Mouse (Mus musculus) stomach, postnatal 0 days (tissue): ENCODE measurements around the gene Hsd17b6. TPM values are rescaled to one million over a fixed set of nuclear protein-coding genes. Genes with fewer than 3 reads are reported as not detected.

ENCODE experiments used
- ATAC-seq: fragments of 200-750 bp; cut with Nextera tagmentation; 2 replicates; pipeline ENCODE4 v1.8.0; 2017; ENCODE audit not compliant: low FRiP score, low TSS enrichment
- DNase-seq: peaks from one replicate; pipeline ENCODE4 v3.0.0-alpha.2; 2016; ENCODE audit warnings: low spot score
- H3K27ac ChIP-seq: fragments of 300-500 bp; sonication (generic); replicated peaks from 2 replicates; pipeline ENCODE4 v1.5.1; 2014; ENCODE audit warnings: mild to moderate bottlenecking, control low read depth
- H3K27me3 ChIP-seq: fragments of 300-500 bp; sonication (generic); 2 replicates; pipeline ENCODE4 v1.6.1; 2014; ENCODE audit warnings: low read length; ENCODE audit not compliant: control insufficient read depth, insufficient read depth
- H3K36me3 ChIP-seq: fragments of 300-500 bp; sonication (generic); 2 replicates; pipeline ENCODE4 v1.6.1; 2014; ENCODE audit warnings: low read length, mixed read lengths; ENCODE audit not compliant: control insufficient read depth, insufficient read depth
- H3K4me1 ChIP-seq: fragments of 300-500 bp; sonication (generic); replicated peaks from 2 replicates; pipeline ENCODE4 v1.6.1; 2014; ENCODE audit warnings: antibody characterized with exemption; ENCODE audit not compliant: control insufficient read depth, insufficient read depth
- H3K4me2 ChIP-seq: fragments of 300-500 bp; sonication (generic); replicated peaks from 2 replicates; pipeline ENCODE4 v1.6.1; 2014; ENCODE audit warnings: low read depth, mild to moderate bottlenecking, control low read depth, moderate library complexity
- H3K4me3 ChIP-seq: fragments of 300-500 bp; sonication (generic); 2 replicates; pipeline ENCODE4 v1.5.1; 2014; ENCODE audit warnings: low read depth, low read length, control low read depth
- H3K9ac ChIP-seq: fragments of 300-500 bp; sonication (generic); 2 replicates; pipeline ENCODE4 v1.6.1; 2014; ENCODE audit warnings: mild to moderate bottlenecking, low read length, control low read depth, mixed read lengths
- H3K9me3 ChIP-seq: fragments of 300-500 bp; sonication (generic); 2 replicates; pipeline ENCODE4 v1.6.1; 2016; ENCODE audit warnings: low read length; ENCODE audit not compliant: control insufficient read depth
- CTCF ChIP-seq: IDR thresholded peaks from 2 replicates; pipeline ENCODE4 v1.5.1; 2016; ENCODE audit warnings: antibody characterized with exemption, low read depth, mild to moderate bottlenecking, moderate library complexity
- EP300 ChIP-seq: optimal IDR thresholded peaks from 2 replicates; pipeline ENCODE3; 2016; ENCODE audit warnings: antibody characterized with exemption
- WGBS: fragments of 180-500 bp; shearing (Covaris S2); extraction: QIAGEN DNeasy Blood & Tissue Kit; methylation state at CpG from one replicate; pipeline ENCODE4 v1.1.7; 2014; 5-methylcytosine and 5-hydroxymethylcytosine counted together
- polyA plus RNA-seq: library from polyadenylated mRNA; unstranded; fragments of >200 nt; fragmentation: Nextera tagmentation; extraction: Ambion mirVana; gene quantifications from 2 replicates; pipeline ENCODE4 v1.2.1, GENCODE M21; 2015

Hsd17b6 gene
- polyA plus RNA-seq, 1 experiment from 2014 or later, result 5.7 TPM

GRCm38 (mm10) chr10:127964004-127964403, 43.4 kb downstream of the Hsd17b6 start:
- no peak overlapping the region for H3K4me3 ChIP-seq
- DNase-seq (no peak), ATAC-seq (no peak)
- no peak for TF ChIP-seq CTCF
- no peak for TF ChIP-seq EP300
- H3K4me1 ChIP-seq, result no peaks in the 10 kb centered on the region
- H3K4me2 ChIP-seq, result no peak overlapping the region
- H3K27me3 ChIP-seq, result no peaks in the 10 kb centered on the region
- no peak overlapping the region for H3K27ac ChIP-seq
- H3K36me3 ChIP-seq, result no peaks in the 10 kb centered on the region
- no peak overlapping the region for H3K9ac ChIP-seq
- H3K9me3 ChIP-seq, result no peaks in the 10 kb centered on the region
- WGBS, result 66% methylated on average over 3 of the region's 3 CpGs

DNA sequence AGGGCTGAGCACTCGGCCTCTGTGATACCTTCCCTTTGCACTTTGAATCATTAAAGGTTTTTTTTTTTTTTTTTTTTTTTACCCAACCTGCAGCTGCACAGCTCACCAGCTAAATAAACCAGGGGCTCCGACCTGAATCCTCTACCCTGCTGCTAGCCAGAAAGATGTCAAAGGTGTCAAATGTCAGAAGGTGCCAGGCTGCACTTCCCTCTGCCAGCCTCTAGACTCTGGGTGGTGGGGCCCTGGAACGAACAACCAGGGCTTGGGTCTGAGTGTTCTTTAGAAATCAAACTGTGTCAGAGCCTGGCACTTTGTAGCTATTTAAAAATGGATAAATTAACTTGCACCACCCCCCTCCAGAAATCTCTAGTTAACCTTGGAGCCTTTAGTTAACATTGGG, 45.0 kb downstream of the Hsd17b6 start:
- no peak overlapping the region for H3K4me2 ChIP-seq
- no peak for ATAC-seq
- no peaks in the 10 kb centered on the region for H3K4me1 ChIP-seq
- no peak for DNase-seq
- H3K9me3 ChIP-seq, result no peaks in the 10 kb centered on the region
- H3K36me3 ChIP-seq, result no peaks in the 10 kb centered on the region
- H3K27ac ChIP-seq, result no peak overlapping the region
- no peak for TF ChIP-seq EP300
- TF ChIP-seq CTCF, result no peak
- no peak overlapping the region for H3K4me3 ChIP-seq
- no peaks in the 10 kb centered on the region for H3K27me3 ChIP-seq
- H3K9ac ChIP-seq, result no peak overlapping the region
- WGBS, result 67% methylated on average over 3 of the region's 3 CpGs

GRCm38 (mm10) chr10:127959161-127959679, 48.2 kb downstream of the Hsd17b6 start:
- 93% methylated on average over 7 of the region's 7 CpGs for WGBS
- TF ChIP-seq CTCF (peak; percentile 22; the same call in 1 of the 2 replicates), EP300 (no peak)

DNA sequence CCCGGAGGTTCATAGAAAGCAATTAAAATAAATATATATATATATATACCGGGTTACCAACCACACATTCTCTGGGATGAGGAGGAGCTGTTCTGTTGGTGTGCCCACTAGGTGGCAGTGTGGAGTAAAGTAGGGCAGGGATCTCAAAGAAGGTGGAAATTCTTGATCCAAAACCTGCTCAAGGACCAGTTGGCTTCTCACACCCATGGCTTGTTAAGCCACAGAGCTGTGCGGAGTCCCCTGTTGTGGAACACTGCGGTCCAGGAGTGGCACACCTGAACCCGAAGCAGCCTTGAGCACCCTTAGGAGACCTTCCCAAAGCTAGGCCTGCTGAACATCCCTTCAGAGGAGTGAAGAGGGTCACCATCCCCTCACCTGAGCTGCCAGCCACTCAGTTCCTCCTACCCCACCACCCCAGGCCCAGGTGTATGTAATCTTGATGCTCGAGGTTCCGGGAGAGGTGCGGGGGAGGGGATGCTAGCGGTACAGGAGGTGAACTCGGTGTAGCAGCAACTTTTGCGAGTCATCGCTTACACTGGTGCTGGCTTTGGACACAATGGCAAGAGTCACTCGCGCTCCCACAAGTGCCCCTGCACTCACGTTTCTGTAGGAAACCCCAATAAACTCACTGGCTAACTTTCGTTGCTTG, 51.1 kb downstream of the Hsd17b6 start:
- 44% methylated on average over 16 of the region's 16 CpGs for WGBS
- Histone ChIP-seq H3K27ac (peak overlapping the region; percentile 75), H3K4me3 (no peak overlapping the region), H3K9ac (no peak overlapping the region), H3K36me3 (no peaks in the 10 kb centered on the region), H3K27me3 (no peaks in the 10 kb centered on the region), H3K9me3 (no peaks in the 10 kb centered on the region), H3K4me2 (no peak overlapping the region), H3K4me1 (no peaks in the 10 kb centered on the region)
- TF ChIP-seq CTCF (peak; percentile 81), EP300 (no peak)
- DNase-seq (peak; percentile 87), ATAC-seq (peak; percentile 72)

More at GRCm38 (mm10) chr10:127959161-127959679, 48.2 kb downstream of the Hsd17b6 start:
- ATAC-seq (no peak), DNase-seq (no peak)
- no peak overlapping the region for H3K4me3 ChIP-seq
- H3K4me2 ChIP-seq, result no peak overlapping the region
- no peaks in the 10 kb centered on the region for H3K27me3 ChIP-seq
- H3K9me3 ChIP-seq, result no peaks in the 10 kb centered on the region
- H3K27ac ChIP-seq, result no peak overlapping the region
- H3K9ac ChIP-seq, result no peak overlapping the region
- no peaks in the 10 kb centered on the region for H3K36me3 ChIP-seq
- no peaks in the 10 kb centered on the region for H3K4me1 ChIP-seq

GRCm38 (mm10) chr10:127955034-127955433, 52.4 kb downstream of the Hsd17b6 start:
- H3K9ac ChIP-seq, result no peak overlapping the region
- 0 out of 2 replicates have a peak overlapping the region, but pooled peaks have one; percentile 40 for H3K27ac ChIP-seq
- H3K4me1 ChIP-seq, result no peaks in the 10 kb centered on the region
- DNase-seq, result peak; percentile 47
- H3K4me3 ChIP-seq, result no peak overlapping the region
- peak; percentile 82 for ATAC-seq
- TF ChIP-seq EP300 (no peak), CTCF (no peak)
- H3K9me3 ChIP-seq, result no peaks in the 10 kb centered on the region
- no peaks in the 10 kb centered on the region for H3K36me3 ChIP-seq
- 41% methylated on average over 4 of the region's 4 CpGs for WGBS
- no peaks in the 10 kb centered on the region for H3K27me3 ChIP-seq
- no peak overlapping the region for H3K4me2 ChIP-seq

GRCm38 (mm10) chr10:127951821-127952220, 55.6 kb downstream of the Hsd17b6 start:
- 65% methylated on average over 4 of the region's 4 CpGs for WGBS

More at GRCm38 (mm10) chr10:127951821-127952220, 55.6 kb downstream of the Hsd17b6 start:
- Histone ChIP-seq H3K4me2 (no peak overlapping the region), H3K27me3 (no peaks in the 10 kb centered on the region), H3K27ac (no peak overlapping the region), H3K4me3 (no peak overlapping the region), H3K36me3 (no peaks in the 10 kb centered on the region), H3K9ac (no peak overlapping the region), H3K9me3 (no peaks in the 10 kb centered on the region), H3K4me1 (no peaks in the 10 kb centered on the region)
- DNase-seq (no peak), ATAC-seq (no peak)
- TF ChIP-seq EP300, result no peak
- no peak for TF ChIP-seq CTCF
